Mouse (Mus musculus) cortical plate, adult 2 months (tissue): ENCODE measurements at regions not wholly inside any gene's neighbourhood (a gene's known extent, or its start where the extent isn't known, plus 50 kb on each side); places are given as distances from the start of the nearest gene placed in this dataset.

ENCODE experiments used
- CTCF ChIP-seq: fragments of 200-500 bp; IDR thresholded peaks from 2 replicates; pipeline ENCODE4 v1.5.1; 2011; ENCODE audit warnings: mild to moderate bottlenecking, control low read depth, low read length; ENCODE audit not compliant: insufficient read depth; ENCODE audit errors: extremely low read depth
- POLR2A ChIP-seq: fragments of 200-500 bp; IDR thresholded peaks from 2 replicates; pipeline ENCODE4 v1.6.1; 2011; ENCODE audit warnings: mild to moderate bottlenecking, low read length, control low read depth; ENCODE audit not compliant: insufficient read depth; ENCODE audit errors: extremely low read depth

GRCm38 (mm10) chr8:126737032-126737431 lies 143.2 kb upstream of the Irf2bp2 start:
- TF ChIP-seq CTCF (no peak), POLR2A (no peak)
